Mouse (Mus musculus): Measurements from ENCODE around the gene Gabrr2. TPM values are rescaled to one million over a fixed set of nuclear protein-coding genes. Genes with fewer than 3 reads are reported as not detected.

Gene Gabrr2
- polyA plus RNA-seq, 1 experiment = not detected

DNA sequence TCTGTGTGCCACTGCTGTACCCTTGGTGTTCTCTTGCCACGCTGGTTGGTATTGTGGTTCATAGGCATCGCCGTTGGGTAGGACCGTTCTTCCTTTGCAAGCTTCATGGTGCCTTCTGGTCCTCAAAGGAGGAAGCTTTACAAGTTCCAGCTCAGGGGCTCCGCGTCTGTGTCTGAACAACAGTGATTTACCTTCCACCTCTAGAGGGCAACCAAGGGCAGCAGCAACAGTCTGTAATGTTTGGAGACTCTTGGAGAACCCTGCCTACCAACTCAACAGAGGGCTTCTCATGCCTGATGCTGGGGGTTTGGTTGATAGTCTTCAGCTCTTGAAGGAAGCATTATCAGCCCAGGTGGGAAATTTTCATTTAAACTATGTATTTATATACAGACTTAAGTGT is 61.7 kb downstream of the Gabrr2 start:
- no peak for TF ChIP-seq GATA1 (IDR thresholded peaks at IDR 0.05; ENCODE audit: low read length)
- no peak for TF ChIP-seq TAL1 (IDR thresholded peaks at IDR 0.05; ENCODE audit: low read length)
- no peaks in the 10 kb centered on the region for H3K27me3 ChIP-seq (ENCODE audit: control insufficient read depth)
- no peaks in the 10 kb centered on the region for H3K9me3 ChIP-seq (ENCODE audit: control insufficient read depth, low read length)
- H3K4me1 ChIP-seq (ENCODE audit: control insufficient read depth) = no peaks in the 10 kb centered on the region
- H3K4me3 ChIP-seq (replicated peaks) = no peak overlapping the region
- H3K36me3 ChIP-seq (ENCODE audit: control insufficient read depth) = no peaks in the 10 kb centered on the region

DNA sequence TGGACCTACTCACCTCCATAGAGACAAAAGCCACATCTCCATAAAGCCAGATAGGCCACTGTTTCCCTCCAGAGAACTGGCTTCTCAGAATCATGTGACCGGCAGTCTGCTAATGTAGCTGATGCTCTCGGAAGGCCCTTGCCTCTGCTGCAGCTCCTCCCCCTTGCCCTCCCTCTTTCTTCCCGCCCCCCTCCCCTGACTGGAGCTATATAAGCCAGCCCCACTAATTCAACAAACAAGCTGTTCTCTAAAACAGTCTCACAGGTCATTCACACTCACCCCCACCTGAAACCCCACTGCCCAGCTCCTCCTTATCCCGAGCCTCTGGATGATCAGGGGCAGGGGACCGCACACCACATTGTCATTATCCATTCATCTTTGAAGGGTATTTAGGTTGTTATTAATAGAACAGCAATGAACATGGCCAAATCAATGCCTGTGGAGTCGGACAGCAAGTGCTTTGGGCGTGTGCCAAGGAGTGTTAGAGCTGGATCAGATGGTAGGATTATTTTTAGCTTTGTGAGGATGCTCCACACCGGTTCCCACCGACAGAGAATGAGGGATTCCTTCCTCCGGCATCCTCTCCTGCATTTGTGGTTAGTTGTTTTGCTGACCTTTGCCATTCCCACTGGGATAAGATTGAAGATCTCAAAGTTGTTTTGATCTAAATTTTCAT is 62.7 kb downstream of the Gabrr2 start:
- no peaks in the 10 kb centered on the region for H3K27me3 ChIP-seq (ENCODE audit: control insufficient read depth)
- H3K4me1 ChIP-seq (ENCODE audit: control insufficient read depth) = no peaks in the 10 kb centered on the region
- H3K9me3 ChIP-seq (ENCODE audit: control insufficient read depth, low read length) = no peaks in the 10 kb centered on the region
- no peak overlapping the region for H3K4me3 ChIP-seq (replicated peaks)
- no peak for TF ChIP-seq TAL1 (IDR thresholded peaks at IDR 0.05; ENCODE audit: low read length)
- no peak for TF ChIP-seq GATA1 (IDR thresholded peaks at IDR 0.05; ENCODE audit: low read length)
- H3K36me3 ChIP-seq (ENCODE audit: control insufficient read depth) = no peaks in the 10 kb centered on the region

DNA sequence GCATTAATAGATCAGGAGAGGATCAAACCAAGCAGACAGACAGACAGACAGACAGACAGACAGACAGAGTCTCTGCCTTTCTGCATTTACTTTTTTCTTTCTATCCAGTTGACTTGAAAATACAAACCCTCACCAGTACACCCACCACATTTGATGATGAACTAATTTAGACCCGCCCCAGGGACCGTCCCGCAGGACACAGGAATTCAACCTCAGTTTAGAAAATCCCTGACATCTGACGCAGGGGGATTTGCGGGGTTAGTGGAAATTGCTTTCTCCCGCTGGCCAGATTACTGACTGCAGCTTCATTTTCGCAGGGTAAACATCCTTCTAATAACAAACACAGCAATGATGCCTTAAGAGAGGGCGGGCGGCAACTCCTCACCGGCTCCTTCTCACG is 69.4 kb downstream of the Gabrr2 start, which contains the start of gene Gabrr1:
TSS of gene Gabrr1 (plus strand) at position 301 of the 400 bp plus-strand sequence.
- Histone ChIP-seq H3K4me1 (ENCODE audit: control insufficient read depth) (no peaks in the 10 kb centered on the region), H3K36me3 (ENCODE audit: control insufficient read depth) (no peaks in the 10 kb centered on the region), H3K4me3 (replicated peaks) (no peak within 1 kb of the TSS), H3K9me3 (ENCODE audit: control insufficient read depth, low read length) (no peaks in the 10 kb centered on the region), H3K27me3 (ENCODE audit: control insufficient read depth) (no peaks in the 10 kb centered on the region)
- no peak for TF ChIP-seq TAL1 (IDR thresholded peaks at IDR 0.05; ENCODE audit: low read length)

Other genes with a start within 250 kb of the Gabrr2 start
- gene Ankrd6, start 112.2 kb upstream of the Gabrr2 start, polyA plus RNA-seq (2012) = 0.01 and 0.03 TPM in 2 replicates
- 0.10 and 0.34 TPM in 2 replicates for gene Rragd, start 80.0 kb upstream of the Gabrr2 start, polyA plus RNA-seq (2012)
- gene Ube2j1, start 31.6 kb upstream of the Gabrr2 start, polyA plus RNA-seq (2012) = 4.8 and 5.6 TPM in 2 replicates
- 0.01 TPM in 1 of 2 replicates, not detected in the other for gene Gabrr1, start 69.5 kb downstream of the Gabrr2 start, polyA plus RNA-seq (2012)
- not detected in 2 replicates for gene Pm20d2, start 126.7 kb downstream of the Gabrr2 start, polyA plus RNA-seq (2012)
- not detected in 2 replicates for gene Srsf12, start 146.0 kb downstream of the Gabrr2 start, polyA plus RNA-seq (2012)
- gene Pnrc1, start 227.2 kb downstream of the Gabrr2 start, polyA plus RNA-seq (2012) = 68.6 and 79.6 TPM in 2 replicates
- gene Rngtt, start 247.3 kb downstream of the Gabrr2 start, polyA plus RNA-seq (2012) = 0.61 and 0.71 TPM in 2 replicates

Data from erythroblast, embryonic 14.5 days (primary cell).